Mouse (Mus musculus): Measurements from ENCODE around the gene Asic2.

DNA sequence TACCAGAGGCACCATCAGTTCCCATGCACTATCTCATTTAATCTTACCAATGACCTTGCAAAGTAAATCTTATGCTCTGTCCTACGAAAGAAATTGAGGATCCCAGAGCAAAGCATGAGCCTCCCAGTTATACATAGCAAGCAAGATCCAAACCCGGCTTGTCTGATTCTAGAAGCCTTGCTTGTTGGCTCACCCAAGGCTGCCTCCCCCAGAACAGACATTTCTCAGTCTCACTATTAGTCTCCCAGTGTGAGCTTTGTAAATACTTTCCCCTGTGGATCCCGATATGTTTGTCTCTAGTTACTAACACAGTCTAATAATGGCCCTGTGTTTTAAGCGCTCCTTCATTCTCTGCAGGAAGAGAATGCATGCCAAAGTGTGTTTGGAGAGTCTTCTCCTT lies 446.4 kb downstream of the Asic2 start:
- TF ChIP-seq TAL1 (IDR thresholded peaks at IDR 0.05; ENCODE audit: low read length) (no peak), GATA1 (IDR thresholded peaks at IDR 0.05; ENCODE audit: low read length) (no peak)
